Mouse (Mus musculus) gastrocnemius, postnatal 36 days (tissue): Measurements from ENCODE around the gene Qrich2. TPM values are rescaled to one million over a fixed set of nuclear protein-coding genes. Genes with fewer than 3 reads are reported as not detected.
A peak's percentile ranks its signal among the peaks of the same experiment; 100 is the strongest.
"Not testable (repeated sequence)": the region's sequence is repeated elsewhere in the genome, so short reads cannot be mapped to it uniquely, and the experiment has no call there.

Source experiments
- DNase-seq, 2 experiments: peaks; one replicate each; pipeline ENCODE4 v3.0.0; 2022
- intact Hi-C: fragments of 180-260 bp; cut with DNase I; formaldehyde crosslinking; loops from one replicate; pipeline ENCODE4 v1.15.1; 2025
- total RNA-seq, 2 experiments: library from RNA; stranded (reverse); gene quantifications; 2 replicates each; pipeline ENCODE4 v1.2.3; 2021

Gene Qrich2
- total RNA-seq, 2 experiments from 2014 or later = 0.05 TPM; not detected in 1

- intact Hi-C loops = loop anchor here (5.0 kb wide), 1 partner anchor 36 kb away; no protein-coding TSS in a partner anchor
- DNase-seq = peak; percentile 97 to 99
Observed at GRCm38 (mm10) chr11:116433356-116434286, 32.4 kb downstream of the Qrich2 start, which contains the start of gene Ubald2. TSS of gene Ubald2 (plus strand) at chr11:116434094.

GRCm38 (mm10) chr11:116432593-116433355 is 33.3 kb downstream of the Qrich2 start:
- intact Hi-C loops = loop anchor here (5.0 kb wide), 1 partner anchor 35 kb away; no protein-coding TSS in a partner anchor
- no peak for DNase-seq

GRCm38 (mm10) chr11:116432127-116432526 is 33.9 kb downstream of the Qrich2 start:
- DNase-seq = no peak
- intact Hi-C loops = loop anchor here (5.0 kb wide), 1 partner anchor 35 kb away; no protein-coding TSS in a partner anchor

- intact Hi-C loops = loop anchor here (5.0 kb wide), 1 partner anchor 34 kb away; no protein-coding TSS in a partner anchor
- no peak for DNase-seq
Observed at GRCm38 (mm10) chr11:116431428-116432077, 34.5 kb downstream of the Qrich2 start.

- DNase-seq = no peak
- intact Hi-C loops = loop anchor here (5.0 kb wide), 1 partner anchor 34 kb away; no protein-coding TSS in a partner anchor
Observed at GRCm38 (mm10) chr11:116430723-116431427, 35.2 kb downstream of the Qrich2 start.

- intact Hi-C loops = loop anchor here (5.0 kb wide), 1 partner anchor 33 kb away; no protein-coding TSS in a partner anchor
- DNase-seq = no peak
Observed at GRCm38 (mm10) chr11:116429862-116430613, 36.0 kb downstream of the Qrich2 start.

- intact Hi-C loops = no loop called here
- no peak for DNase-seq
Observed at GRCm38 (mm10) chr11:116428872-116429859, 36.9 kb downstream of the Qrich2 start.

- DNase-seq = no peak
- intact Hi-C loops = no loop called here
Observed at GRCm38 (mm10) chr11:116426852-116427575, 39.0 kb downstream of the Qrich2 start.

- DNase-seq, intact Hi-C loops: not testable (repeated sequence)
Observed at GRCm38 (mm10) chr11:116426328-116426727, 39.7 kb downstream of the Qrich2 start.

- intact Hi-C loops = no loop called here
- DNase-seq = no peak
Observed at GRCm38 (mm10) chr11:116424621-116425407, 41.2 kb downstream of the Qrich2 start.

GRCm38 (mm10) chr11:116423782-116424620 is 42.0 kb downstream of the Qrich2 start:
- no peak for DNase-seq
- intact Hi-C loops = no loop called here

GRCm38 (mm10) chr11:116423214-116423613 is 42.8 kb downstream of the Qrich2 start:
- intact Hi-C loops = no loop called here

GRCm38 (mm10) chr11:116422562-116422961 is 43.5 kb downstream of the Qrich2 start:
- intact Hi-C loops = no loop called here
- DNase-seq = no peak

More at GRCm38 (mm10) chr11:116423214-116423613, 42.8 kb downstream of the Qrich2 start:
- no peak for DNase-seq

- DNase-seq = no peak
- intact Hi-C loops = no loop called here
Observed at GRCm38 (mm10) chr11:116421102-116421501, 44.9 kb downstream of the Qrich2 start.

GRCm38 (mm10) chr11:116418841-116419462 is 47.1 kb downstream of the Qrich2 start:
- intact Hi-C loops = no loop called here
- no peak for DNase-seq
